Mouse (Mus musculus): ENCODE measurements at regions not wholly inside any gene's neighbourhood (a gene's known extent, or its start where the extent isn't known, plus 50 kb on each side); places are given as distances from the start of the nearest gene placed in this dataset.

- H3ac ChIP-seq (ENCODE audit: control insufficient read depth, insufficient read length), result no peak overlapping the region
- TF ChIP-seq TCF3 (IDR thresholded peaks at IDR 0.05; ENCODE audit: insufficient read length, low read depth), result no peak
- no peak for TF ChIP-seq MYOD1 (IDR thresholded peaks at IDR 0.05; ENCODE audit: control insufficient read depth in 1 of 3, insufficient read length in 2 of 3, low read depth in 2 of 3)
- no peak for TF ChIP-seq CEBPB (IDR thresholded peaks at IDR 0.05; ENCODE audit: insufficient read depth, poor library complexity, severe bottlenecking)
- no peak for TF ChIP-seq MAX (IDR thresholded peaks at IDR 0.05; ENCODE audit: low read depth)
- TF ChIP-seq REST (IDR thresholded peaks at IDR 0.05; ENCODE audit: insufficient read depth, insufficient read length), result no peak
- no peak for TF ChIP-seq E2F4 (IDR thresholded peaks at IDR 0.05; ENCODE audit: insufficient read depth)
- no peak for TF ChIP-seq TCF12 (IDR thresholded peaks at IDR 0.05; ENCODE audit: insufficient read depth, poor library complexity, severe bottlenecking)
- TF ChIP-seq MYOG (IDR thresholded peaks at IDR 0.05; ENCODE audit: control insufficient read depth in 1 of 3, insufficient read depth in 1 of 3, insufficient read length in 2 of 3, low read depth in 2 of 3), result no peak
- no peak for TF ChIP-seq POLR2AphosphoS2 (IDR thresholded peaks at IDR 0.05; ENCODE audit: insufficient read length, low read depth)
- TF ChIP-seq POLR2A (IDR thresholded peaks at IDR 0.05; ENCODE audit: insufficient read length, low read depth), result no peak
- no peak for TF ChIP-seq USF1 (IDR thresholded peaks at IDR 0.05; ENCODE audit: low read depth)
- TF ChIP-seq SRF (IDR thresholded peaks at IDR 0.05; ENCODE audit: control insufficient read depth, insufficient read length, low read depth), result no peak
- no peaks in the 10 kb centered on the region for H3K36me3 ChIP-seq (ENCODE audit: control insufficient read depth, insufficient read depth)
- H3K27me3 ChIP-seq (ENCODE audit: control insufficient read depth, insufficient read depth, insufficient read length), result no peaks in the 10 kb centered on the region
- no peak overlapping the region for H3K4me2 ChIP-seq (ENCODE audit: low read depth)
- no peaks in the 10 kb centered on the region for H3K79me2 ChIP-seq (ENCODE audit: control insufficient read depth, insufficient read depth)
- no peak overlapping the region for H3K4me3 ChIP-seq
Observed at GRCm38 (mm10) chr1:42480348-42480920, 215.1 kb upstream of the Pou3f3 start.

GRCm38 (mm10) chr1:42489563-42489962 is 206.0 kb upstream of the Pou3f3 start:
- no peak overlapping the region for H3K4me3 ChIP-seq

GRCm38 (mm10) chr1:42490856-42491643 is 204.5 kb upstream of the Pou3f3 start:
- no peak overlapping the region for H3K4me3 ChIP-seq
- no peak overlapping the region for H3K4me2 ChIP-seq (ENCODE audit: low read depth)
- peaks cover 5% of the 10 kb centered on the region for H3K27me3 ChIP-seq (ENCODE audit: control insufficient read depth, insufficient read depth, insufficient read length)
- H3ac ChIP-seq (ENCODE audit: control insufficient read depth, insufficient read length), result no peak overlapping the region
- no peaks in the 10 kb centered on the region for H3K79me2 ChIP-seq (ENCODE audit: control insufficient read depth, insufficient read depth)
- H3K36me3 ChIP-seq (ENCODE audit: control insufficient read depth, insufficient read depth), result no peaks in the 10 kb centered on the region
- TF ChIP-seq REST (IDR thresholded peaks at IDR 0.05; ENCODE audit: insufficient read depth, insufficient read length), result no peak
- no peak for TF ChIP-seq MAX (IDR thresholded peaks at IDR 0.05; ENCODE audit: low read depth)
- TF ChIP-seq USF1 (IDR thresholded peaks at IDR 0.05; ENCODE audit: low read depth), result no peak
- no peak for TF ChIP-seq MYOG (IDR thresholded peaks at IDR 0.05; ENCODE audit: control insufficient read depth in 1 of 3, insufficient read depth in 1 of 3, insufficient read length in 2 of 3, low read depth in 2 of 3)
- no peak for TF ChIP-seq POLR2A (IDR thresholded peaks at IDR 0.05; ENCODE audit: insufficient read length, low read depth)
- no peak for TF ChIP-seq TCF3 (IDR thresholded peaks at IDR 0.05; ENCODE audit: insufficient read length, low read depth)
- no peak for TF ChIP-seq E2F4 (IDR thresholded peaks at IDR 0.05; ENCODE audit: insufficient read depth)
- no peak for TF ChIP-seq POLR2AphosphoS2 (IDR thresholded peaks at IDR 0.05; ENCODE audit: insufficient read length, low read depth)
- TF ChIP-seq SRF (IDR thresholded peaks at IDR 0.05; ENCODE audit: control insufficient read depth, insufficient read length, low read depth), result no peak
- no peak for TF ChIP-seq TCF12 (IDR thresholded peaks at IDR 0.05; ENCODE audit: insufficient read depth, poor library complexity, severe bottlenecking)
- no peak for TF ChIP-seq MYOD1 (IDR thresholded peaks at IDR 0.05; ENCODE audit: control insufficient read depth in 1 of 3, insufficient read length in 2 of 3, low read depth in 2 of 3)
- no peak for TF ChIP-seq CEBPB (IDR thresholded peaks at IDR 0.05; ENCODE audit: insufficient read depth, poor library complexity, severe bottlenecking)

More at GRCm38 (mm10) chr1:42489563-42489962, 206.0 kb upstream of the Pou3f3 start:
- TF ChIP-seq USF1 (IDR thresholded peaks at IDR 0.05; ENCODE audit: low read depth) (no peak), CEBPB (IDR thresholded peaks at IDR 0.05; ENCODE audit: insufficient read depth, poor library complexity, severe bottlenecking) (no peak), REST (IDR thresholded peaks at IDR 0.05; ENCODE audit: insufficient read depth, insufficient read length) (no peak), SRF (IDR thresholded peaks at IDR 0.05; ENCODE audit: control insufficient read depth, insufficient read length, low read depth) (no peak), MAX (IDR thresholded peaks at IDR 0.05; ENCODE audit: low read depth) (no peak), POLR2AphosphoS2 (IDR thresholded peaks at IDR 0.05; ENCODE audit: insufficient read length, low read depth) (no peak), E2F4 (IDR thresholded peaks at IDR 0.05; ENCODE audit: insufficient read depth) (no peak), POLR2A (IDR thresholded peaks at IDR 0.05; ENCODE audit: insufficient read length, low read depth) (no peak), TCF3 (IDR thresholded peaks at IDR 0.05; ENCODE audit: insufficient read length, low read depth) (no peak), TCF12 (IDR thresholded peaks at IDR 0.05; ENCODE audit: insufficient read depth, poor library complexity, severe bottlenecking) (no peak), MYOD1 (IDR thresholded peaks at IDR 0.05; ENCODE audit: control insufficient read depth in 1 of 3, insufficient read length in 2 of 3, low read depth in 2 of 3) (no peak)
- Histone ChIP-seq H3K4me2 (ENCODE audit: low read depth) (no peak overlapping the region), H3K79me2 (ENCODE audit: control insufficient read depth, insufficient read depth) (no peaks in the 10 kb centered on the region), H3K27me3 (ENCODE audit: control insufficient read depth, insufficient read depth, insufficient read length) (peaks cover 5% of the 10 kb centered on the region), H3K36me3 (ENCODE audit: control insufficient read depth, insufficient read depth) (no peaks in the 10 kb centered on the region), H3ac (ENCODE audit: control insufficient read depth, insufficient read length) (no peak overlapping the region)

GRCm38 (mm10) chr1:42491644-42492277 is 203.8 kb upstream of the Pou3f3 start:
- Histone ChIP-seq H3K4me3 (no peak overlapping the region), H3K4me2 (ENCODE audit: low read depth) (no peak overlapping the region), H3K27me3 (ENCODE audit: control insufficient read depth, insufficient read depth, insufficient read length) (peaks cover 5% of the 10 kb centered on the region), H3K79me2 (ENCODE audit: control insufficient read depth, insufficient read depth) (no peaks in the 10 kb centered on the region), H3K36me3 (ENCODE audit: control insufficient read depth, insufficient read depth) (no peaks in the 10 kb centered on the region), H3ac (ENCODE audit: control insufficient read depth, insufficient read length) (no peak overlapping the region)
- TF ChIP-seq CEBPB (IDR thresholded peaks at IDR 0.05; ENCODE audit: insufficient read depth, poor library complexity, severe bottlenecking) (no peak), E2F4 (IDR thresholded peaks at IDR 0.05; ENCODE audit: insufficient read depth) (no peak), SRF (IDR thresholded peaks at IDR 0.05; ENCODE audit: control insufficient read depth, insufficient read length, low read depth) (no peak), TCF12 (IDR thresholded peaks at IDR 0.05; ENCODE audit: insufficient read depth, poor library complexity, severe bottlenecking) (no peak), REST (IDR thresholded peaks at IDR 0.05; ENCODE audit: insufficient read depth, insufficient read length) (no peak), MAX (IDR thresholded peaks at IDR 0.05; ENCODE audit: low read depth) (no peak), TCF3 (IDR thresholded peaks at IDR 0.05; ENCODE audit: insufficient read length, low read depth) (no peak), MYOD1 (IDR thresholded peaks at IDR 0.05; ENCODE audit: control insufficient read depth in 1 of 3, insufficient read length in 2 of 3, low read depth in 2 of 3) (no peak), POLR2AphosphoS2 (IDR thresholded peaks at IDR 0.05; ENCODE audit: insufficient read length, low read depth) (no peak), USF1 (IDR thresholded peaks at IDR 0.05; ENCODE audit: low read depth) (no peak), POLR2A (IDR thresholded peaks at IDR 0.05; ENCODE audit: insufficient read length, low read depth) (no peak), MYOG (IDR thresholded peaks at IDR 0.05; ENCODE audit: control insufficient read depth in 1 of 3, insufficient read depth in 1 of 3, insufficient read length in 2 of 3, low read depth in 2 of 3) (no peak)
